Mouse (Mus musculus): ENCODE results near the gene Klhdc8b.

- no peak for TF ChIP-seq POLR2A (IDR thresholded peaks at IDR 0.05; ENCODE audit: insufficient read depth, low read length)
- TF ChIP-seq CTCF (IDR thresholded peaks at IDR 0.05; ENCODE audit: low read depth, low read length), result no peak
These were observed 49.9 kb downstream of the Klhdc8b start for GRCm38 (mm10) chr9:108411381-108411942.
